Mouse (Mus musculus): ENCODE measurements around the gene Olfr781. TPM values are rescaled to one million over a fixed set of nuclear protein-coding genes. Genes with fewer than 3 reads are reported as not detected.
"Not testable (repeated sequence)": the region's sequence is repeated elsewhere in the genome, so short reads cannot be mapped to it uniquely, and the experiment has no call there.

Olfr781 gene
- not detected in 2 replicates for total RNA-seq (2014; fragmentation: Nextera tagmentation)
- not detected in 2 replicates for total RNA-seq (2017)

GRCm38 (mm10) chr10:129328554-129328953, at the start of gene Olfr781:
Gene Olfr781 (plus strand): TSS chr10:129328854.
- no peak for ATAC-seq (replicated peaks; ENCODE audit: low FRiP score, low TSS enrichment, poor library complexity, severe bottlenecking)

- ATAC-seq (replicated peaks; ENCODE audit: low FRiP score, low TSS enrichment, poor library complexity, severe bottlenecking) = not testable (repeated sequence)
These were observed 15.7 kb upstream of the Olfr781 start for GRCm38 (mm10) chr10:129312973-129313372.

- ATAC-seq (replicated peaks; ENCODE audit: low FRiP score, low TSS enrichment, poor library complexity, severe bottlenecking) = not testable (repeated sequence)
These were observed 15.1 kb upstream of the Olfr781 start for GRCm38 (mm10) chr10:129313521-129313920.

GRCm38 (mm10) chr10:129317817-129318216, 10.8 kb upstream of the Olfr781 start, which contains the start of gene Olfr780:
Gene Olfr780 (plus strand): TSS chr10:129318117.
- no peak for ATAC-seq (replicated peaks; ENCODE audit: low FRiP score, low TSS enrichment, poor library complexity, severe bottlenecking)

- ATAC-seq (replicated peaks; ENCODE audit: low FRiP score, low TSS enrichment, poor library complexity, severe bottlenecking) = no peak
These were observed 19.9 kb downstream of the Olfr781 start, which contains the start of gene Olfr782 for GRCm38 (mm10) chr10:129348550-129348949. Gene Olfr782 (plus strand): TSS chr10:129348850.

- not testable (repeated sequence) for ATAC-seq (replicated peaks; ENCODE audit: low FRiP score, low TSS enrichment, poor library complexity, severe bottlenecking)
These were observed 23.8 kb downstream of the Olfr781 start for GRCm38 (mm10) chr10:129352475-129352874.

- ATAC-seq (replicated peaks; ENCODE audit: low FRiP score, low TSS enrichment, poor library complexity, severe bottlenecking) = not testable (repeated sequence)
These were observed 27.8 kb downstream of the Olfr781 start for GRCm38 (mm10) chr10:129356496-129356895.

- ATAC-seq (replicated peaks; ENCODE audit: low FRiP score, low TSS enrichment, poor library complexity, severe bottlenecking) = no peak
These were observed 28.7 kb downstream of the Olfr781 start for GRCm38 (mm10) chr10:129357307-129357706.

GRCm38 (mm10) chr10:129374051-129374450, 45.4 kb downstream of the Olfr781 start:
- not testable (repeated sequence) for ATAC-seq (replicated peaks; ENCODE audit: low FRiP score, low TSS enrichment, poor library complexity, severe bottlenecking)

Other genes with a start within 250 kb of the Olfr781 start
- not detected in 2 replicates for gene Olfr767, start 245.9 kb upstream of the Olfr781 start, total RNA-seq (2014; fragmentation: Nextera tagmentation)
- not detected in 2 replicates for gene Olfr767, start 245.9 kb upstream of the Olfr781 start, total RNA-seq (2017)
- not detected in 2 replicates for gene Olfr768, start 229.5 kb upstream of the Olfr781 start, total RNA-seq (2014; fragmentation: Nextera tagmentation)
- gene Olfr768, start 229.5 kb upstream of the Olfr781 start, total RNA-seq (2017) = not detected in 2 replicates
- gene Olfr769, start 211.0 kb upstream of the Olfr781 start, total RNA-seq (2014; fragmentation: Nextera tagmentation) = not detected in 2 replicates
- gene Olfr769, start 211.0 kb upstream of the Olfr781 start, total RNA-seq (2017) = not detected in 2 replicates
- not detected in 2 replicates for gene Olfr770, start 189.9 kb upstream of the Olfr781 start, total RNA-seq (2014; fragmentation: Nextera tagmentation)
- not detected in 2 replicates for gene Olfr770, start 189.9 kb upstream of the Olfr781 start, total RNA-seq (2017)
- gene Olfr771, start 164.1 kb upstream of the Olfr781 start, total RNA-seq (2014; fragmentation: Nextera tagmentation) = not detected in 2 replicates
- gene Olfr771, start 164.1 kb upstream of the Olfr781 start, total RNA-seq (2017) = not detected in 2 replicates
- not detected in 2 replicates for gene Olfr772, start 150.9 kb upstream of the Olfr781 start, total RNA-seq (2014; fragmentation: Nextera tagmentation)
- gene Olfr772, start 150.9 kb upstream of the Olfr781 start, total RNA-seq (2017) = not detected in 2 replicates
- not detected in 2 replicates for gene Olfr773, start 141.4 kb upstream of the Olfr781 start, total RNA-seq (2014; fragmentation: Nextera tagmentation)
- gene Olfr773, start 141.4 kb upstream of the Olfr781 start, total RNA-seq (2017) = not detected in 2 replicates
- not detected in 2 replicates for gene Olfr774, start 92.7 kb upstream of the Olfr781 start, total RNA-seq (2014; fragmentation: Nextera tagmentation)
- gene Olfr774, start 92.7 kb upstream of the Olfr781 start, total RNA-seq (2017) = not detected in 2 replicates
- not detected in 2 replicates for gene Olfr775, start 80.4 kb upstream of the Olfr781 start, total RNA-seq (2014; fragmentation: Nextera tagmentation)
- not detected in 2 replicates for gene Olfr775, start 80.4 kb upstream of the Olfr781 start, total RNA-seq (2017)
- not detected in 2 replicates for gene Olfr776, start 69.7 kb upstream of the Olfr781 start, total RNA-seq (2014; fragmentation: Nextera tagmentation)
- gene Olfr776, start 69.7 kb upstream of the Olfr781 start, total RNA-seq (2017) = not detected in 2 replicates
- gene Olfr777, start 57.4 kb upstream of the Olfr781 start, total RNA-seq (2014; fragmentation: Nextera tagmentation) = not detected in 2 replicates
- not detected in 2 replicates for gene Olfr777, start 57.4 kb upstream of the Olfr781 start, total RNA-seq (2017)
- gene Olfr780, start 10.7 kb upstream of the Olfr781 start, total RNA-seq (2014; fragmentation: Nextera tagmentation) = not detected in 2 replicates
- not detected in 2 replicates for gene Olfr780, start 10.7 kb upstream of the Olfr781 start, total RNA-seq (2017)
- not detected in 2 replicates for gene Olfr782, start 20.0 kb downstream of the Olfr781 start, total RNA-seq (2014; fragmentation: Nextera tagmentation)
- gene Olfr782, start 20.0 kb downstream of the Olfr781 start, total RNA-seq (2017) = not detected in 2 replicates
- 0.66 TPM in 1 of 2 replicates, not detected in the other for gene Olfr784, start 55.2 kb downstream of the Olfr781 start, total RNA-seq (2014; fragmentation: Nextera tagmentation)
- not detected in 2 replicates for gene Olfr784, start 55.2 kb downstream of the Olfr781 start, total RNA-seq (2017)
- not detected in 2 replicates for gene Olfr785, start 76.6 kb downstream of the Olfr781 start, total RNA-seq (2014; fragmentation: Nextera tagmentation)
- not detected in 2 replicates for gene Olfr785, start 76.6 kb downstream of the Olfr781 start, total RNA-seq (2017)
- gene Olfr786, start 98.5 kb downstream of the Olfr781 start, total RNA-seq (2014; fragmentation: Nextera tagmentation) = not detected in 2 replicates
- gene Olfr786, start 98.5 kb downstream of the Olfr781 start, total RNA-seq (2017) = not detected in 2 replicates
- gene Olfr787, start 133.0 kb downstream of the Olfr781 start, total RNA-seq (2014; fragmentation: Nextera tagmentation) = not detected in 2 replicates
- gene Olfr787, start 133.0 kb downstream of the Olfr781 start, total RNA-seq (2017) = not detected in 2 replicates
- gene Olfr788, start 142.1 kb downstream of the Olfr781 start, total RNA-seq (2014; fragmentation: Nextera tagmentation) = not detected in 2 replicates
- not detected in 2 replicates for gene Olfr788, start 142.1 kb downstream of the Olfr781 start, total RNA-seq (2017)
- gene Olfr789, start 155.9 kb downstream of the Olfr781 start, total RNA-seq (2014; fragmentation: Nextera tagmentation) = not detected in 2 replicates
- gene Olfr789, start 155.9 kb downstream of the Olfr781 start, total RNA-seq (2017) = not detected in 2 replicates
- gene Olfr790, start 169.6 kb downstream of the Olfr781 start, total RNA-seq (2014; fragmentation: Nextera tagmentation) = not detected in 2 replicates
- not detected in 2 replicates for gene Olfr790, start 169.6 kb downstream of the Olfr781 start, total RNA-seq (2017)
- gene Olfr791, start 192.9 kb downstream of the Olfr781 start, total RNA-seq (2014; fragmentation: Nextera tagmentation) = not detected in 2 replicates
- gene Olfr791, start 192.9 kb downstream of the Olfr781 start, total RNA-seq (2017) = not detected in 2 replicates
- not detected in 2 replicates for gene Olfr792, start 210.3 kb downstream of the Olfr781 start, total RNA-seq (2014; fragmentation: Nextera tagmentation)
- not detected in 2 replicates for gene Olfr792, start 210.3 kb downstream of the Olfr781 start, total RNA-seq (2017)
- not detected in 2 replicates for gene Olfr794, start 238.8 kb downstream of the Olfr781 start, total RNA-seq (2014; fragmentation: Nextera tagmentation)
- gene Olfr794, start 238.8 kb downstream of the Olfr781 start, total RNA-seq (2017) = not detected in 2 replicates